9 mouse cellular contexts compared by ENCODE assay signal in genomic region chr4:152491250-152491899, GRCm38 (mm10). TPM values are rescaled to one million over a fixed set of nuclear protein-coding genes. Genes with fewer than 3 reads are reported as not detected.
DNase-seq lines count a peak whose midpoint lies in the region; ATAC-seq and TF ChIP-seq lines count a peak whose summit lies in the region.
"Had no signal": no experiment of that assay in that cellular context is flagged by ENCODE, and none has a peak within 500 bp of the region (broad histone marks: within the 10 kb centered on the region; RNA-seq: fewer than 3 reads in every experiment).

No protein-coding gene starts in this region.

- WGBS in forebrain, embryonic 10.5 days = 57% methylated on average over 15 of the region's 15 CpGs
- WGBS in forebrain, embryonic 16.5 days = 54% methylated on average over 15 of the region's 15 CpGs
- WGBS in hindbrain, postnatal 0 days = 46% methylated on average over 15 of the region's 15 CpGs
- WGBS in midbrain, embryonic 12.5 days = 56% methylated on average over 15 of the region's 15 CpGs

- peak; percentile 83 for TF ChIP-seq CTCF in hindbrain, postnatal 0 days (IDR thresholded peaks at IDR 0.05; ENCODE audit: low read depth)
- peak; percentile 85 for TF ChIP-seq CTCF in left cerebral cortex, adult 2 months (IDR thresholded peaks at IDR 0.05)

- no peak overlapping the region for H3K9ac ChIP-seq in forebrain, embryonic 16.5 days (replicated peaks; ENCODE audit: low read depth, low read length)
- no peak overlapping the region for H3K9ac ChIP-seq in hindbrain, postnatal 0 days (replicated peaks; ENCODE audit: low read length)
- no peak overlapping the region for H3K9ac ChIP-seq in midbrain, embryonic 12.5 days (replicated peaks)
- H3K9ac ChIP-seq: liver, embryonic 15.5 days had no signal

- H3K27me3 ChIP-seq in forebrain, embryonic 10.5 days (ENCODE audit: poor library complexity, severe bottlenecking) = no peaks in the 10 kb centered on the region
- no peaks in the 10 kb centered on the region for H3K27me3 ChIP-seq in forebrain, embryonic 16.5 days (replicated peaks; ENCODE audit: control insufficient read depth, insufficient read depth, low read length)
- no peaks in the 10 kb centered on the region for H3K27me3 ChIP-seq in hindbrain, postnatal 0 days (ENCODE audit: insufficient read depth, low read length)
- no peaks in the 10 kb centered on the region for H3K27me3 ChIP-seq in midbrain, embryonic 12.5 days
- H3K27me3 ChIP-seq: liver, embryonic 15.5 days had no signal

- no peak for ATAC-seq in forebrain, embryonic 16.5 days
- ATAC-seq in hindbrain, postnatal 0 days = peak; percentile 44
- 0 out of 2 replicates have a peak, but pooled peaks have one; percentile 34 for ATAC-seq in midbrain, embryonic 12.5 days (ENCODE audit: low FRiP score, low read depth)

- intact Hi-C loops in left cerebral cortex, adult 2 months (cut with DNase I) = loop anchor here (5.0 kb wide), 3 partner anchors 54 to 319 kb away; partner anchors contain the start of gene Chd5

- DNase-seq in forebrain, embryonic 10.5 days (ENCODE audit: extremely low spot score, low spot score) = peak; percentile 63
- peak; percentile 79 for DNase-seq in cerebellum, adult 11 months
- peak; percentile 49 for DNase-seq in forelimb bud, embryonic 11.5 days (ENCODE audit: low read depth, low spot score)
- peak; percentile 82 for DNase-seq in hindbrain, postnatal 0 days (ENCODE audit: low spot score)
- DNase-seq in left cerebral cortex, adult 2 months (ENCODE audit: extremely low spot score in 1 of 2, low spot score in 2 of 2) = peak; percentile 79 to 90
- peak; percentile 60 to 74 for DNase-seq in right cerebral cortex, postnatal 36 days (ENCODE audit: low spot score in 2 of 2)

- peaks cover 10% of the 10 kb centered on the region; the same call in 1 of the 2 replicates for H3K4me1 ChIP-seq in forebrain, embryonic 10.5 days
- H3K4me1 ChIP-seq in forebrain, embryonic 16.5 days (replicated peaks; ENCODE audit: control insufficient read depth, insufficient read depth, low read length) = peaks cover 4% of the 10 kb centered on the region
- H3K4me1 ChIP-seq in hindbrain, postnatal 0 days (ENCODE audit: insufficient read depth, low read length) = 0 out of 2 replicates have a peak, but pooled peaks cover 5% of the 10 kb centered on the region
- peaks cover 8% of the 10 kb centered on the region; the same call in 1 of the 2 replicates for H3K4me1 ChIP-seq in midbrain, embryonic 12.5 days
- H3K4me1 ChIP-seq: liver, embryonic 15.5 days had no signal

- no peak overlapping the region for H3K4me2 ChIP-seq in forebrain, embryonic 16.5 days (ENCODE audit: low read length)
- no peak overlapping the region for H3K4me2 ChIP-seq in hindbrain, postnatal 0 days (ENCODE audit: low read depth, low read length)
- H3K4me2 ChIP-seq in midbrain, embryonic 12.5 days (replicated peaks) = no peak overlapping the region
- H3K4me2 ChIP-seq: liver, embryonic 15.5 days had no signal

- H3K36me3 ChIP-seq in forebrain, embryonic 10.5 days (replicated peaks) = peaks cover 15% of the 10 kb centered on the region
- H3K36me3 ChIP-seq in forebrain, embryonic 16.5 days (ENCODE audit: control insufficient read depth, insufficient read depth) = no peaks in the 10 kb centered on the region
- 0 out of 2 replicates have a peak, but pooled peaks cover 3% of the 10 kb centered on the region for H3K36me3 ChIP-seq in hindbrain, postnatal 0 days (ENCODE audit: insufficient read depth, low read length)
- peaks cover 15% of the 10 kb centered on the region; the same call in 1 of the 2 replicates for H3K36me3 ChIP-seq in midbrain, embryonic 12.5 days
- H3K36me3 ChIP-seq: liver, embryonic 15.5 days had no signal

- H3K9me3 ChIP-seq in forebrain, embryonic 10.5 days = no peaks in the 10 kb centered on the region
- no peaks in the 10 kb centered on the region for H3K9me3 ChIP-seq in forebrain, embryonic 16.5 days (ENCODE audit: control insufficient read depth, low read length)
- no peaks in the 10 kb centered on the region for H3K9me3 ChIP-seq in hindbrain, postnatal 0 days (ENCODE audit: low read length)
- no peaks in the 10 kb centered on the region for H3K9me3 ChIP-seq in midbrain, embryonic 12.5 days
- H3K9me3 ChIP-seq: liver, embryonic 15.5 days had no signal

- H3K27ac ChIP-seq in forebrain, embryonic 10.5 days = no peak overlapping the region
- no peak overlapping the region for H3K27ac ChIP-seq in forebrain, embryonic 16.5 days (ENCODE audit: low read length)
- H3K27ac ChIP-seq in hindbrain, postnatal 0 days = no peak overlapping the region
- H3K27ac ChIP-seq in left cerebral cortex, adult 2 months = peak overlapping the region; percentile 56; the same call in 1 of the 2 replicates
- H3K27ac ChIP-seq in midbrain, embryonic 12.5 days (replicated peaks) = no peak overlapping the region
- H3K27ac ChIP-seq: liver, embryonic 15.5 days had no signal

- no peak overlapping the region for H3K4me3 ChIP-seq in forebrain, embryonic 10.5 days
- no peak overlapping the region for H3K4me3 ChIP-seq in forebrain, embryonic 16.5 days (replicated peaks; ENCODE audit: low read length)
- H3K4me3 ChIP-seq in hindbrain, postnatal 0 days (ENCODE audit: low read length) = no peak overlapping the region
- H3K4me3 ChIP-seq in left cerebral cortex, adult 2 months = no peak overlapping the region
- H3K4me3 ChIP-seq in midbrain, embryonic 12.5 days = no peak overlapping the region
- H3K4me3 ChIP-seq: liver, embryonic 15.5 days had no signal

RNA-seq across cellular contexts. Expression of gene Kcnab2, which starts 13.7 kb away (rescaled TPM):
- 10.1 and 11.2 TPM in 2 replicates for polyA plus RNA-seq in forebrain, embryonic 10.5 days (2016; fragmentation: Nextera tagmentation; extraction: Ambion mirVana)
- polyA plus RNA-seq in forebrain, embryonic 16.5 days (2015; fragmentation: Nextera tagmentation; extraction: Ambion mirVana) = 15.1 and 19.2 TPM in 2 replicates
- 54.0 and 55.6 TPM in 2 replicates for total RNA-seq in hindbrain, postnatal 0 days (2014; rRNA removed)
- polyA plus RNA-seq in hindbrain, postnatal 0 days (2015; fragmentation: Nextera tagmentation; extraction: Ambion mirVana) = 30.8 and 33.2 TPM in 2 replicates
- 100 to 1,000 TPM; 375 to 385 TPM for total RNA-seq in left cerebral cortex, adult 2 months (2021)
- 19.7 and 24.5 TPM in 2 replicates for polyA plus RNA-seq in midbrain, embryonic 12.5 days (2016; fragmentation: Nextera tagmentation; extraction: Ambion mirVana)

RNA-seq across cellular contexts. Expression of gene Nphp4, which starts 14.9 kb away (rescaled TPM):
- 6.5 TPM in 2 replicates for polyA plus RNA-seq in forebrain, embryonic 10.5 days (2016; fragmentation: Nextera tagmentation; extraction: Ambion mirVana)
- polyA plus RNA-seq in forebrain, embryonic 16.5 days (2015; fragmentation: Nextera tagmentation; extraction: Ambion mirVana) = 5.5 and 5.7 TPM in 2 replicates
- 8.7 and 10.4 TPM in 2 replicates for total RNA-seq in hindbrain, postnatal 0 days (2014; rRNA removed)
- polyA plus RNA-seq in hindbrain, postnatal 0 days (2015; fragmentation: Nextera tagmentation; extraction: Ambion mirVana) = 3.9 and 4.0 TPM in 2 replicates
- 10 to 100 TPM; 22.8 to 24.9 TPM for total RNA-seq in left cerebral cortex, adult 2 months (2021)
- 7.9 and 8.1 TPM in 2 replicates for polyA plus RNA-seq in midbrain, embryonic 12.5 days (2016; fragmentation: Nextera tagmentation; extraction: Ambion mirVana)
